Mouse (Mus musculus): ENCODE results near the gene Cldn14.

- TF ChIP-seq CTCF (IDR thresholded peaks at IDR 0.05; ENCODE audit: low read depth, low read length) (no peak), TAL1 (conservative IDR thresholded peaks at IDR 0.05; ENCODE audit: low read depth, low read length) (no peak), GATA1 (IDR thresholded peaks at IDR 0.05; ENCODE audit: borderline replicate concordance, low read length) (no peak)
Measured at GRCm38 (mm10) chr16:94055176-94055575, 46.5 kb upstream of the Cldn14 start.

Data from G1E (cell line).